Mouse (Mus musculus): ENCODE measurements around the gene Tmem141. TPM values are rescaled to one million over a fixed set of nuclear protein-coding genes. Genes with fewer than 3 reads are reported as not detected.

Gene Tmem141
- polyA plus RNA-seq, 1 experiment from 2014 or later: 16.6 TPM

GRCm38 (mm10) chr2:25581294-25581864 is 40.4 kb downstream of the Tmem141 start, which contains the start of gene Ajm1:
TSS of gene Ajm1 (minus strand) at chr2:25581757.
- H3K27ac ChIP-seq (replicated peaks): no peak within 1 kb of the TSS; the same call in 1 of the 2 replicates
- WGBS: 7% methylated on average over 19 of the region's 19 CpGs
- H3K27me3 ChIP-seq (replicated peaks; ENCODE audit: low read depth, poor library complexity, severe bottlenecking): peaks cover 51% of the 10 kb centered on the region
- peaks cover 57% of the 10 kb centered on the region for H3K4me1 ChIP-seq
- no peaks in the 10 kb centered on the region for H3K9me3 ChIP-seq
- peaks cover 37% of the 10 kb centered on the region for H3K36me3 ChIP-seq (replicated peaks)
- H3K4me3 ChIP-seq: peak within 1 kb of the TSS; percentile 51
- peak; percentile 74 for DNase-seq (ENCODE audit: low spot score)

GRCm38 (mm10) chr2:25580621-25581101 is 41.1 kb downstream of the Tmem141 start:
- peaks cover 30% of the 10 kb centered on the region for H3K36me3 ChIP-seq (replicated peaks)
- H3K27ac ChIP-seq (replicated peaks): no peak overlapping the region
- H3K27me3 ChIP-seq (replicated peaks; ENCODE audit: low read depth, poor library complexity, severe bottlenecking): peaks cover 58% of the 10 kb centered on the region
- DNase-seq (ENCODE audit: low spot score): no peak
- peaks cover 64% of the 10 kb centered on the region for H3K4me1 ChIP-seq
- 53% methylated on average over 6 of the region's 6 CpGs for WGBS
- H3K9me3 ChIP-seq: no peaks in the 10 kb centered on the region
- H3K4me3 ChIP-seq: peak overlapping the region; percentile 11; the same call in 1 of the 2 replicates

- no peak overlapping the region for H3K27ac ChIP-seq (replicated peaks)
- 7% methylated on average over 27 of the region's 27 CpGs for WGBS
- H3K9me3 ChIP-seq: no peaks in the 10 kb centered on the region
- H3K4me1 ChIP-seq: peaks cover 70% of the 10 kb centered on the region
- H3K36me3 ChIP-seq (replicated peaks): peaks cover 22% of the 10 kb centered on the region
- DNase-seq (ENCODE audit: low spot score): peak; percentile 51
- peaks cover 62% of the 10 kb centered on the region for H3K27me3 ChIP-seq (replicated peaks; ENCODE audit: low read depth, poor library complexity, severe bottlenecking)
- H3K4me3 ChIP-seq: peak overlapping the region; percentile 51
These were observed 41.9 kb downstream of the Tmem141 start for GRCm38 (mm10) chr2:25579737-25580460.

- peak; percentile 50 for DNase-seq (ENCODE audit: low spot score)
- no peaks in the 10 kb centered on the region for H3K9me3 ChIP-seq
- H3K27ac ChIP-seq (replicated peaks): no peak overlapping the region; the same call in 1 of the 2 replicates
- peaks cover 14% of the 10 kb centered on the region for H3K36me3 ChIP-seq (replicated peaks)
- peaks cover 74% of the 10 kb centered on the region for H3K4me1 ChIP-seq
- peaks cover 62% of the 10 kb centered on the region for H3K27me3 ChIP-seq (replicated peaks; ENCODE audit: low read depth, poor library complexity, severe bottlenecking)
- WGBS: 4% methylated on average over 77 of the region's 77 CpGs
- H3K4me3 ChIP-seq: peak overlapping the region; percentile 51
These were observed 42.7 kb downstream of the Tmem141 start for GRCm38 (mm10) chr2:25578796-25579736.

GRCm38 (mm10) chr2:25577951-25578795 is 43.6 kb downstream of the Tmem141 start:
- DNase-seq (ENCODE audit: low spot score): peak; percentile 70
- Histone ChIP-seq H3K27ac (replicated peaks) (peak overlapping the region; percentile 44), H3K4me1 (peaks cover 82% of the 10 kb centered on the region), H3K4me3 (peak overlapping the region; percentile 51), H3K27me3 (replicated peaks; ENCODE audit: low read depth, poor library complexity, severe bottlenecking) (peaks cover 62% of the 10 kb centered on the region), H3K9me3 (no peaks in the 10 kb centered on the region), H3K36me3 (replicated peaks) (peaks cover 8% of the 10 kb centered on the region)
- 5% methylated on average over 75 of the region's 75 CpGs for WGBS

- H3K9me3 ChIP-seq: no peaks in the 10 kb centered on the region
- H3K4me1 ChIP-seq: peaks cover 77% of the 10 kb centered on the region
- peaks cover 62% of the 10 kb centered on the region for H3K27me3 ChIP-seq (replicated peaks; ENCODE audit: low read depth, poor library complexity, severe bottlenecking)
- H3K27ac ChIP-seq (replicated peaks): peak overlapping the region; percentile 44; the same call in 1 of the 2 replicates
- H3K36me3 ChIP-seq (replicated peaks): peaks cover 12% of the 10 kb centered on the region
- peak overlapping the region; percentile 51 for H3K4me3 ChIP-seq
- WGBS: 12% methylated on average over 92 of the region's 92 CpGs
- DNase-seq (ENCODE audit: low spot score): no peak
These were observed 44.6 kb downstream of the Tmem141 start for GRCm38 (mm10) chr2:25576965-25577891.

GRCm38 (mm10) chr2:25576028-25576850 is 45.6 kb downstream of the Tmem141 start:
- Histone ChIP-seq H3K4me3 (peak overlapping the region; percentile 71), H3K9me3 (no peaks in the 10 kb centered on the region), H3K27ac (replicated peaks) (0 out of 2 replicates have a peak overlapping the region, but pooled peaks have one; percentile 92), H3K4me1 (peaks cover 69% of the 10 kb centered on the region), H3K27me3 (replicated peaks; ENCODE audit: low read depth, poor library complexity, severe bottlenecking) (peaks cover 60% of the 10 kb centered on the region), H3K36me3 (replicated peaks) (peaks cover 21% of the 10 kb centered on the region)
- WGBS: 71% methylated on average over 16 of the region's 16 CpGs
- DNase-seq (ENCODE audit: low spot score): no peak

GRCm38 (mm10) chr2:25575432-25576027 is 46.3 kb downstream of the Tmem141 start:
- 16% methylated on average over 21 of the region's 21 CpGs for WGBS
- Histone ChIP-seq H3K27ac (replicated peaks) (peak overlapping the region; percentile 92), H3K36me3 (replicated peaks) (peaks cover 28% of the 10 kb centered on the region), H3K4me3 (peak overlapping the region; percentile 71), H3K27me3 (replicated peaks; ENCODE audit: low read depth, poor library complexity, severe bottlenecking) (peaks cover 53% of the 10 kb centered on the region), H3K9me3 (no peaks in the 10 kb centered on the region), H3K4me1 (peaks cover 65% of the 10 kb centered on the region)
- peak; percentile 68 for DNase-seq (ENCODE audit: low spot score)

GRCm38 (mm10) chr2:25574579-25575431 is 47.0 kb downstream of the Tmem141 start, which contains the start of the genes Mamdc4 and Phpt1:
TSS of gene Mamdc4 (minus strand) at chr2:25574845.
TSS of gene Phpt1 (minus strand) at chr2:25575224.
- under 1% methylated on average over 45 of the region's 45 CpGs for WGBS
- peaks cover 35% of the 10 kb centered on the region for H3K36me3 ChIP-seq (replicated peaks)
- peak within 1 kb of the TSS; percentile 71 for H3K4me3 ChIP-seq
- peak; percentile 97 for DNase-seq (ENCODE audit: low spot score)
- H3K27ac ChIP-seq (replicated peaks): peak within 1 kb of the TSS; percentile 92
- H3K27me3 ChIP-seq (replicated peaks; ENCODE audit: low read depth, poor library complexity, severe bottlenecking): peaks cover 46% of the 10 kb centered on the region
- peaks cover 63% of the 10 kb centered on the region for H3K4me1 ChIP-seq
- no peaks in the 10 kb centered on the region for H3K9me3 ChIP-seq

Data from embryonic facial prominence, embryonic 10.5 days (tissue).